Mouse (Mus musculus): Measurements from ENCODE around the gene Syngr2.
A peak's percentile ranks its signal among the peaks of the same experiment; 100 is the strongest.

Syngr2 gene

DNA sequence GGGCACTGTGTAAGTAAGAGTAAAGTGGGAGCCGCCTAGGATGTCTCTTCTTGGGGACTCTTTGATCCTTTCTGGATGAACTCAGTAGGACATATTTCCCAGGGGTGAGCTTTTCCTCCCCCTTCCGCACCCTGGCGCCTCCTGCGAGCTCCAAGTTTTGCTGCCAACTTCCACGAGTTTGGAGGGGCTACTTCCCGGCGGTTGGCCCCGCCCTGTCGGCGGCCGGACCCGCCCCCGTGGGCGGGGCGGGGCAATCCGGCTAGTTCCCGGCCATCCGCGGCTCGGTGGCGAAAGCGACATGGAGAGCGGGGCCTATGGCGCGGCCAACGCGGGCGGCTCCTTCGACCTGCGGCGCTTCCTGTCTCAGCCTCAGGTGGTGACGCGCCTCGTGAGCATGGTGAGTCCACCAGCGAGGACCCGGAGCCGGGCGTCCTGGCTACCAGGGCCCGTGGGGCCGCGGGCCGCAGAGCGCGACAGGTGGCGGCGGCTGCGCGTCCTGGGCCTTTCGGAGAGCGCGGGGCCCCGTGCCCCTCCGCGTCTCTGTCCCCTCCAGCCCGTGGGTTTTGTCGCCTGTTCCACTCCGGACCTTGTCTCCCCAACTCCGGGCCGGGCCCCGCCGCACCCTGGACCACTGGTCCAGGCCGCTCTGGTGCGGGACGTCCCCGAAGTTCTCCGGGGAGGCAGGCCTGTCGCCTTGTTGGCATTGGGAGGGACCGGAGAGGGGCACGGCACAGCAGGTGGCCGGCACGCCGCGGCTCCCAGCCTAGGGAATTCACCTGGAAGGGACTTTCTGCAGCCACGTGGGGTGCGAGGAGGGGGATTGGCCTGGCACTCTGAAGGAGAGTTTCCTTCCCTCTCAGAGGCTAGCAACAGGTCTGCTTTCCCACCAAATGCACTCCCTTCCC is at the start of gene Syngr2, which contains the start of gene Gm20708:
TSS of gene Syngr2 (plus strand) at position 262 of the 905 bp plus-strand sequence.
TSS of gene Gm20708 (plus strand) at position 262 of the 905 bp plus-strand sequence.
- peak in 1 of 2 experiments; percentile 29 for DNase-seq

DNA sequence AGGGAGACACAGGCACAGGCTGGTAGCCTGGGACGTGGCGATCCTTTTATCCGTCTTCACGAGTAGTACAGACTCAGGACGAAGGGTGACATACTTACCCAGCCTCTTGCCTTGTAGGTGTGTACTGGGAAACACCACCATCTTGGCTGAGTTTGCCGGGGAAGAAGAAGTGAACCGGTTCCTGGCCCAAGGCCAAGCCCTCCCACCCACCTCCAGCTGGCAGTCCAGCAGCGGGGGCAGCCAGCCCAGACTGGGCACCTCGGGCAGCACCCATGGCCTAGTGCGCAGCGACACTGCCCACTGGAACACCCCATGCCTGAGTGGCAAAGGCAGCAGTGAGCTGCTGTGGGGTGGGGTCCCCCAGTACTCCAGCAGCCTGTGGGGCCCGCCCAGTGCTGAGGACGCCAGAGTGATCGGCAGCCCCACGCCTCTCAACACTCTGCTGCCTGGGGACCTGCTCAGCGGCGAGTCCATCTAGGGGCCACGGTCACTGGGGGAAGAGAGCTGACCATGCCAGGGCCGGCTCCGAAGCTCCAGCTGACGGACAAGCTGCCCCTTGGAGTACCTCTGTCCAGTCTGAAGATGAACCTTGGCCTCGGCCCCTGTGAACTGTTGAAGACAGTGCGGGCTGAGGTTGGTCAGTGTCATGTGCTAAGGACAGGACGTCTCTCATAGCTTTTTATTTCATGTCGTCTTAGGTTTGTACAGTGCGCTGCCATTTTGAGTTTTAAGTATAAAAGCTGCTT is 48.9 kb upstream of the Syngr2 start:
- DNase-seq = no peak

DNA sequence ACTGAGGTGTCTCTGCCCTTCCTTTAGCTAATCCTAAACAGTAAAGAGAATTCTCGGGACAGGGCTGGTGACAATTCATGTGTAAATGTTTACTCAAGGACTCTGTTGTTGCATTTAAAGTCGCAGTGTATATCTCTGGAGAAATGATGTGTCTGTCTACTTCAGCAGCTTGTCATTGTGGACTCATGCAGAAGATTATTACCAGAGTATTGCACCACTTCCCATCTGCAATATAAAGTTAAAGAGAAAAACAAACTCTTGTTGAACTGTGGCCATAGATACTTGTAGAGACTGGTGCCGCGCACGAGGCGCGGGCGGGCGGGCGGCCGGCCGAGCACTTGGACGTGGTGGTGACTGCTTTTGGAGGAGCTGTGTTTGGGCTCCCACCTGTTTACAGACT is 47.7 kb upstream of the Syngr2 start:
- DNase-seq = no peak

DNA sequence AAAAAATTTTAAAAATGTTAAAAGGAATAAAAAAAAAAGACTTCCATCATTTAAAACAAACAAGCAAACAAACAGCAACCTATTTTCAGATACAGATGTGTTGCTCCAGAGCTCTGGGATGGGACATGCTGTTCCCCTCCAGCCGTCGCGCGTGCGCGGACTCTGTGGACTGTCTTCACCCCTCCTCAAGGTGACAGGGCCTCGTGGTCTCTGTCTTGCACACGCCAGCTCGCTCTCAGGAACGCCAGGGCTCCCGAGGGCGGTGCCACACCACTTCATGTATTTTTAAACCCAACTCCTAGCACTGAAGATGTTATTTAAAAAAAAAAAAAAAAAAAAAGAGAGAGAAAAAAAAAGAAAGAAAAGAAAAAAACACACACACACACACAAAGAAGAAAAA is 47.2 kb upstream of the Syngr2 start:
- no peak for DNase-seq

DNA sequence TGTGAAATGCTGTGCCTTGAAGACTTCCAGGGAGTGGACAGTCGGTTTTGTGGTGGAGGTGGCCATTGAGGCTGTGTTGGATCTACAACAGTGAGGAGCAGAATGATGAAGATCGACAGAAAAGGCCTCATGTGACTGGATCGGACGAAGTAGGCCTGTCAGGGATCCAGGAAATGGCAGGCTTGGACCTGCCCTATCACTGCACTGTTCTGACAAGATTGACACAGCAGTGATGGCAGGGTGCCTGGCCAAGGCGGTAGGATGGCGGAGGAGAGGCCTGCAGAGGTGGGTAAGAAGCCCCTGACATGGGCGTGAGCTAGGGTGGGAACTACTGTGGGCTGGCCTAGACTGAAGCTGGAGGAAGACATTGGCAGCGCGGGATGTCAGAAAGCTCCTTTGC is 45.1 kb upstream of the Syngr2 start:
- no peak for DNase-seq

DNA sequence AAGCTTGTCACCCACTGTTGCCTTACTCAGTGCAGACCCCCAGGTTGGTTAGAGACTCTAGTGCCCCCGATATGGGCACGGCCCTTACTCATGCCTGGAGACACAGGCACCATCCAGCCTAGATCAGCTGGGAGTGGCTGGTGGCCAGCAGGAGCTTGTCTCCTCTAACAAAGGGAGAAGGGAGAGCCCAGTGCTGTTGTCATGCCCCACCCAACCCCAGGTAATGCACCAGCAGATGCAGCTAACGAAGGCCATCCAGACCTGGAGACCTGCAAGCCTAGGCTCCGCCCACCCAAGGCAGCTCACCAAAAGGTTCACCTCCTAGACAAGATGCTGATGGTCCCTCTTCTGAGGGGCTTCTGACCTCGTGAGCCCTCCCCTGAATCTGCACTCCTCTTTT is 44.1 kb upstream of the Syngr2 start:
- no peak for DNase-seq

DNA sequence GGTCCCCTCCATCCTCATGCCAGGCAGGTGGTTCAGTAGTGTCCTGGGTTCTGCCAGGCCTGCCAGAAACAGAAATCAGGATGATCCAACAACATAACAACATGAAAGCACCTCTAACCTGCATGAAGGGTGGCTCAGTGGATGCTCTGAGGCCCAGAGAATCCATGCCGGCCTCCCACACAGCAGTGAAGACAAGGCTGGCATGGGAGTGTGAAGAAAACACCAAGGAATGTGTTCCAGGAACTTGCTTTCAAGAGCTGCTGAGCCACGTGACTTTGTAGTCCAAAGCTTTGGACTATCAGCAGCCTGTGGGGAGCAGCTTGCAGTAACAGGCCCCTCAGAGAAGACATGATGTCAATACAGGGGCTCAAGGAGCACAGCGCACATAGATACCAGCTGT is 43.2 kb upstream of the Syngr2 start:
- DNase-seq = no peak

DNA sequence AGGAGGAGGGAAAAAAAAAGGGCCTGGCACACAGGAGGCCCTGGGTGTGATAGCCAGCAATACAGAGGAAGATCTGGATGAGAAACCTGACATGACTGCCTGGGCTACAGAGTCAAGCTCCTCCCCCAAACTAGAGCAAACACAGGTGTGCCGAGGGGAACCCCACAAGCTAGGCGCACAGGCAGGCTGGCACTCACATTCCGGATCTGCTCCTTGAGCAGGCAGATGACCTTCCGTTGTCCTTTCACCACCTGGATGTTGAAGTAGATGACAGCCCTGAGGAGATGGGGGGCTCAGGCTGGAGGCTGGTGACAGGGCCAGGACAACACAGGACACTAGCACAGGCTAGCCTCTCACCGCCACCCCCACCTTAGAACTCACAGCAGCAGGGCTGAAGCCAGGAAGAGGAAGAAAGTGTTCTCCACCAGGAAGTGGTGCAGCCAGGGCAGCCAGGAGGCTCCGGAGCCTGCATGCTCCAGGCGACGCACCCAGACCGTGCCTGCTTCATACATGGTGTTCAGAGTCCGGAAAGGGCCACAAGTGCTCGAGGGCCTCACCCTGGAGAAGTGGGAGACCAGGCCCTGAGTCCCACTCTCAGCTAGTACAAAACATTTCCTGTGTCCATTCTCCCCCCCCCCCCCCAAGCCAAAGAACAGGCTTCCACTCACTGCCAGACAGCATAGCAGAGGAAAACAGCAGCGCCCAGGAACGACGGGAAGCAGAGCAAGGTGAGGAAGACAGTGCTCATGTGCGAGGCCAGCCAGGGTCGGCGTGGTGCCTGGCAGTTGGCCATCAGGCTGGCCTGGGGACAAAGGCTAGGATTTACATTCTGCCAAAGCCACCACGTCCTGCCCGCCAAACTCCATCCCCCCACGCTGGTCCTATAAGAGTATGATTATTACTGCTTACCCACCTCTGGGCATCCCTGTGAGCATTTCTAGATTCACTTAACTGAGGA is 40.5 kb upstream of the Syngr2 start:
- no peak for DNase-seq

DNA sequence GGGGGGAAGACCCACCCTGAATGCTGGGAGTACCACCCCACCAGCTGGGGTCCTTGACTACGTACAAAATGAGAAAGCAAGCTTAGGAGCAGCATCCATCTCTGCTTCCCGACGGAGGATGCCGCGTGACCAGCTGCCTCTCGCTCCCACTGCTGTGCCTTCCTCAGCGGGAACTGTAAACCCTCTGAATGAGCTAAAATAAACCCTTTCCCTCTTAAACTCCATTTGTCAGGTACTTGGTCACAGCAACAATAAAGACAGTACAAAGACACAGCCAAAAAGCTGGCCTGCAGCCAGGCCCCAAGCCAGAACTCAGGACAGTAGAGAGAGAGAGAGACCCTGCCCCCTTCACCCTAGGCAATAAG is 39.8 kb upstream of the Syngr2 start:
- DNase-seq = no peak

DNA sequence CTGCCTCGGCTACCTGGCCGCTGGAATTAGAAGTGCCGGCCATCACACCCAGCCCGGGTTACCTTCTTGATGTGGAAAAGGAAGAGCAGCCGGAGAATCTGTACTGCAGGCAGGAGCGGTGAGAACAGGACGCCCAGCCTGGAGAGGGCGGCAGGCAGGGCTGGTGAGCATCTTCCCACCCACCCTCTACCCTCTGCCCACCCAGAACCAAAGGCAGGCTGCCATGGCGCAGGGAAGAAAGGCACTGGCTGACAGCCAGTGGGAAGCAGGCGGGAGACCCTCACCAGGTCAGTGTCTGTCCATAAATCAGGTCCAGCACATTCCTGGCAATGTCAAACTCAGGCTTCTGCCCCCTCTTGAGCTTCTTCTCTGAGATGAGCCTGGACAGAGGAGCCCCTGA is 39.1 kb upstream of the Syngr2 start:
- DNase-seq = no peak

DNA sequence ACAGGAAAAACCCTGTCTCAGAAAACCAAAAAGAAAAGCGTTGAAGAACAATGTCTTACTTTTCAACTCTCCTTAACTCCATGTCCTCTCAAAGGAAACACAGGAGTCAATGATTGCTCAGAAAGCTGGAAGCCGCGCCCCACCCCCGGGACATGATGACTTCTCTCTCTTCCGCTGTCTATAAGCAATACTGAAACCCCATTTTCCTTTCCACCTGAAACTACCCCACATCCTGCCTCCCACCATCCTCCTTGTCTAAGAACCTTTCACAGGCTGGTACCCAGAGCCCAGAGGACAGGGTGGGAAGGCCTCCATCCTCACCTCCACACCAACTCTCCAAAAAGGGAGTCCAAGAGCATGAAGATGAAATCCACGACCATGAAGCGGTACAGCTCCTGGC is 37.1 kb upstream of the Syngr2 start:
- DNase-seq = no peak

DNA sequence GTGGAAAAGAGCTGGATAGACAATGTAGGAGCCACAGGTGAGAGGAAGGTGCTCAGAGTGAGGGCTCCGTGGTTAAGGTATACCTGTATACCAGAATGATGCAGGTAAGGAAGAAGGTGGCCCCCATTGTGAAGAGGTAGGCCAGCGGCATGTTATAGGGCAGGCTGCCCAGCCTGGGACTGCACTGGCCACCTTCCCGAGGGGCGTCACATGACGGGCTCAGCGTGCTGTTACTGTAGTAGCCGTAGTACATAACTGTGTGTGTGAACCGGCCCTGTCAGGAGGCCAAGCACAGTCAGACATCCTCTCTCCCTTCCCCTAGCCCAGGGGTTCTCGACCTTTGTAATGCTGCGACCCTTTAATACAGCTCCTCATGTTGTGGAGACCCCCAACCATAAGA is 34.5 kb upstream of the Syngr2 start:
- DNase-seq = no peak

DNA sequence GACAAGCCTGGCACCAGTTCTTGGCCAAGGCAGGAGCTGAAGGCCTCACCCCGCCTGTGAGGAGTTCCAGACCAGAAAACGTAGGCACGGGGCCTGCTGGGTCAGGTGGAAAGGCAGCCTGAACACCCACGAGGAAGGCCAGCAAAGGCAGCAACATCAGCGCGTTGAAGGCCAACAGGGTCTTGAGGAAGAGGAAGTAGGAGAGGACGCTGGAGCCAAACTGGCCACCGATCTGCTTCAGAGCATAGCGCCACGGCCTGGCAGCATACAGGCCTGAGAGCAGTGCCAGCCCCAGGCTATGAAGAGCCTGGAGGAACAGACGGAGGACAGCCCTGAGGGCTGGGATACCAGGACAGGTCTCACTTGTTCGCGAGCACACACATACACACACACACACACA is 33.9 kb upstream of the Syngr2 start:
- DNase-seq = no peak

DNA sequence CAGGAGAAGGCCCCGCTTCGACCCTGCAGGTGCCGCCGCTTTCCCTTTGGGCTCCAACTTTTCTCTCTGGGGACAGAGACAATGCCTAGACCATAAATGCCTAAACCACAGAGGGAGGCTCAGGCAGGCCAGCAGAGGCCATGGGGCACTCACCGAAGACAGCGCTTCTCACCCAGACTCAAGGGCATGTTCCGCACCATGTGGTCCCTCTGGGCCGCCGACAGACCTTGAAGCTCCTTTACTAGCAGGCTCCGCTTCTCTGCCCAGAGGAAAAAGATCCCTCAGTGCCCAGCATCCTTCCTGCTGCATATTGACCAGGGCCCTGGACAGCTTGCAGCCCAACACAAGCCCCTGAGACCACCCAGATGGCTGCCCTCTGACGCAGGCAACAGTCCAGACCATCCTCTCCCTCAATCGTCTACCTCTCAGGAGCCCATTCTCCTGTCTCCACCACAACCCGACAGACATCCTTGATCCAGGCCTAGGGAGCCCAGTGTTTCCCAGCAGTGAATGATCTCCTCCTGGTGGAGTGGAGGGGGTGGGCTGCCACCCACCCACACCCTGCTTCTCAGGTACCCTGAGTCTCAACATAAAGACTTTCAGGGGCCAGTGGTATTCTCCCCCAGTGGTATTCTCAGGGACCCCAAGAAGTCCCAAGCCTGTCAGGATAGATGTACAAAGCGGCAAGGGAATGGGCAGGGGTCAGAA is 33.2 kb upstream of the Syngr2 start:
- DNase-seq = no peak

DNA sequence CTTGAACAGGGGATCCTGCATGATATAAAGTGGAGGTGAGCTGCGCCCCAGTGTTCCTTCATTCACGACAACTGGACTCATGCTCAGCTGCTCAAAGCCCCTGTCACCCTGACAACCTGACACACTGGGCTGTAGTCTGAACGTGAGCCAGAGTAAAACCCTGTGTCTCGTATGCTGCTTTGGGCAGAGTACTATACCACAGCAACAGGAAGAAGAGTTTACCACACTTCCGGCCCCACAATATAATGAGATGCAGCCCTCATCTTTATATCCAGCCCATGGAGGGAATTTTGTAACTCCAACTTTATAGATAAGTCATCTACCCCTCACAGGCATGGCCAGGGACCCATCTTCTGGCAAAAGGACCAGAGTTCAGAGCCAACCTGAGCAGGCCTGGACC is 32.4 kb upstream of the Syngr2 start:
- DNase-seq = no peak

DNA sequence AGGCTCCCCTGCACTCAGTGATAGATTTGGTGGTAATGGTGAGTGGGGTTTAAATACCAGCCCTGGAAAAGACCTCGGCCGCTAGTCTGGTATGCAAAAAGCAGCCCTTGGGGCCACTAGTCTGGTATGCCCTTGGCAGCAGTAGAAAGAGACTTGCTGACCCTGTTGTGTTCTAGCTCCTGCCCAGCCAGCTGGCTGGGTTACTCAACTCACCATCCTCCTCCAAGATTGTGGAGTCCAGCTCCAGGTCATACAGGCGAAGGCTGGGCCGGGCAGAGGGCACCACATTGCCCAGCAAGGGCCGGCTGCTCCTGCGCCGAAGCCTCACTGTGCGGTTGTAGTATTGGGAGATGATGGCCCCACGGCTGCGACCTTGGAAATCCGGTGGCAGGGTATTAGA is 31.4 kb upstream of the Syngr2 start:
- no peak for DNase-seq

DNA sequence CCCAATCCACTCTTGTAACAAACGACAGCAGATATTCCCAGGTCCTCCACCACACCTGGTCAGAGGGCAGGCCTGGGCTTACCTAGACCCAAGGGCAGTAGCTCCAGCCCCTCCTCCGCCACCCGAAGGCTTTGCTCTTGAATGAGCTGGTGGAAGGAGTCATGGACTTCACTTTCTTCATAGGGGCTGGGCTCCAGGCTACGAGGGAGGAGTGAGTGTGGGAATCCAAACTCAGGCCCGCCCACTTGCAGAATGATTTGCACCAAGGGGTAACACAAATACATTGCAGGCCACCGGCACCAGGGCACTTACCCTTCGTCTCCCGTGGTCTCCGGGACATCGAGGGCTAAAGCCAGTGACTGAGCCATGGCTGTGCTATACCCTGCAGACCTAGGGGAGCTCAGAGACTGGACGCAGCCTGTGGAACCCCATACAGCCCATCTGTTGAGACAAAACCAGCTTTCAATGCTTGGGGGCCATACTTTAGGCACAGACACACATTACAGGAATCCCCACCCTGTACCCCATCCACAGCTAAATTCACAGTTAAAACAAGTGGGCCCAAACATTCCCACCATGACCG is 30.5 kb upstream of the Syngr2 start:
- DNase-seq = no peak

DNA sequence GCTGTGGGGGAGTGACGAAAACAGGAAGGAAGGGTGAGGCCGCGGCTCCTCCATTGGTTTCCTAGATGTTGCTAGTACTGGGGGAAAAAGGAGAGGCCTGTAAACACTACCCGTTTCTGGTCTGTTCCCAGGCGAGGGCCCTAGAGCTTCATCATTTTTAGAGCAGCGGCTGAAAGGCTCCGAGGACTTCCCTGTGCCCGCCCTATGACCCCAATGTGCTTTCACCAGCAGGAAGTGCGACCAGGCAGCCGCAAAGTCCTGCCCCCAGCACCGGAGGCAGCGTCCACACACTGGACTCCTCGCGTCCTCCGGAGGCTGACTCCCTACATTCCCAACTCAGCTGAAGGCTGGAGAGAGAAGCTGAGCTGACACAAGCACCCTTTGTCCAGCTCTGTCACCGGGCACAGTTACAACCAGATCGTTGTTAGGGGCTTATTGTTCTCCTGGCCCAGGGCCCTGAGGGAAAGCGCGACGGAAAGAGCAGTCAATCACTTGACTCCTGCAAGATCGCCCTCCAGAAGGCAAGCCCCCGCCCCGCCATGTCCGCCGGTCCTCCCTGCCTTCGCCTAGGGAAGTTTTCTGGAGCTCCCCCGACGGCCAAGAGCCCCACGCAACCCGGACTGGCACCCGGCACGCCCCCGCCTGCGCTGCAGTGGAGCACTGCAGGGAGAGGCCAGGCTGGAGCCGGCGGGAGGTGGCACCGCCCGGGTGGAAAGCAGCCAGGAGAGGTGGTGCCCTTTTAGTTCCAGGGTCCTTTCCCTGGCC is 29.9 kb upstream of the Syngr2 start:
- DNase-seq = no peak

DNA sequence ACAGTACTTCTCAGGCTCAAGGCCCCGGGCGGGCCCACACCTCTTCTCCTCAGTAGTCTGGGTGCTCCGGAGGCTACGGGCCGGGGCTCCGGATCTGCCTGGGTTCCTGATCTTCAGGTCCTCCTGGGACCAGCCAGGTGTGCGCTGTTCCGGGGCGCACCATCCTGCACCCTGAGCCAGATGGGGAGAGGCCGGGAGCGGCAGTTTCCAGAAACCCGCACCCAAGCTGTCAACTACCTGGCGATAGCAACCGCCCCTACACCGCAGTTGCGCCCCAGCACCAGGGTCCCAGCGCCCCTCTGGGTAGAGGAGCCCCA is 29.3 kb upstream of the Syngr2 start:
- DNase-seq = no peak

DNA sequence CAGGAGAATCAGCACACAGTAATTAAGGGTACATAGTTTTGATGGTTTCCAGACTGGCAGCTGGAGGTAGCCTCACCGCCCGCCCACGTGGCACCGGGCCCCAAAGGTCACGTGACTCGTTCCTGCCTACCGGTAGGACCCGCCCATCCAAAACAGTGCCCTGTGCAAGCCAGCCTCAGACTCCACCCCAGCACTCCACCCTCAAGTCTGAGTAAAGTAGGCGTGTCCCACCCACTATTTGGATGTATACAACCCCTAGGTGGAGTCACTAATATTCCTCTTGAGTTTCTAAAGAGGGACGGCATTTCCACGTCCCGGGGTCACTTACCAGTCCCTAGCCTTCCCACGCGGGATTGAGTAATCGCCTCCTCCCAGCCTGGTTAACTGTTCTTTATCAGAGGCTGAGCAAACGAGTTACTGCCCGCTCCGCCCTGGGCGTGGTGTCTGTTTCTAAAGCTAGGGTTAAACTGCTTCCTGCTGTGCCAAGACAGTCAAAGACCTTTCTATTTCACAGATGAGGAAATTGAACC is 28.8 kb upstream of the Syngr2 start:
- DNase-seq = peak in 1 of 2 experiments; percentile 42

DNA sequence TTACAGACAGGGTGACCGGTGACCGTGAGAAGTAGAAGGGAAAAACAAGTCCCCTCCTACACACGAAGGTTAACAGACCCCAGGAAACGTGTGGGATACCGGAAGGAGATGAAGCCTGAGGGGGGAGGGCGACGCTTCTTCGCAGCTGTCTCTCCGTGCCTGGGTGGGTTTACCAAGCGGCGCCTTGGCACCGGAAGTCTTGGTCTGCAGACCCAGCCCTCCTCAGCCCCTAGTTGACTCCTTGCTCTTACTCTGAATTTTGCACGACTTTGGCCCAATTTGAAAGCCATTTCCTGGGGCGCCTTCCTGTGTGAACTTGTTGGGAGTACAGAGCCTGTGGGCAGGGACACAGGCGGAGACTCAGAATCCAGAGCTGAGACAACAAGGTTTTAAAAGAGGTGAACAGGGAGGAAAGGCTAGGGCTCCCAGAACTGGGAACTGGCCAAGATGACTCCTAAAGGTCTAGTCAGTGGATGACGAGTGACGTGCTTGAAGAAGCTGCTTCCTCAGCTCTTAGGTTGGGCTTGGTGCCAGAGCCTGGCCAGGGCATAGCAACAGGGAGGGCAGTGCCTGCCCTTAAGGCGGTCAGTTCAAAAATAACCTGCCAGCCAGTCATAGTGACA is 28.2 kb upstream of the Syngr2 start:
- DNase-seq = no peak
